Mouse (Mus musculus) limb, embryonic 14.5 days (tissue): ENCODE results near the gene Gon4l. TPM values are rescaled to one million over a fixed set of nuclear protein-coding genes. Genes with fewer than 3 reads are reported as not detected.
"Not testable (repeated sequence)": the region's sequence is repeated elsewhere in the genome, so short reads cannot be mapped to it uniquely, and the experiment has no call there.

ENCODE experiments used
- ATAC-seq: fragments of 200-750 bp; cut with Nextera tagmentation; 2 replicates; pipeline ENCODE4 v1.8.0; 2017; ENCODE audit warnings: low read depth, moderate number of reproducible peaks, moderate TSS enrichment; ENCODE audit not compliant: low FRiP score
- DNase-seq: peaks from one replicate; pipeline ENCODE4 v3.0.0-alpha.2; 2015; ENCODE audit warnings: low spot score
- H3K27ac ChIP-seq: fragments of 300-500 bp; sonication (generic); replicated peaks from 2 replicates; pipeline ENCODE4 v1.5.1; 2014; ENCODE audit warnings: low read depth, mild to moderate bottlenecking, low read length, moderate library complexity, mixed read lengths
- H3K27me3 ChIP-seq: fragments of 300-500 bp; sonication (generic); 2 replicates; pipeline ENCODE4 v1.6.1; 2014; ENCODE audit warnings: low read length, mixed read lengths; ENCODE audit not compliant: control insufficient read depth, insufficient read depth
- H3K36me3 ChIP-seq: fragments of 300-500 bp; sonication (generic); 2 replicates; pipeline ENCODE4 v1.6.1; 2014; ENCODE audit warnings: mild to moderate bottlenecking, low read length, moderate library complexity, mixed read lengths; ENCODE audit not compliant: control insufficient read depth, insufficient read depth
- H3K4me1 ChIP-seq: fragments of 300-500 bp; sonication (generic); 2 replicates; pipeline ENCODE4 v1.6.1; 2014; ENCODE audit warnings: antibody characterized with exemption, low read length, mixed read lengths; ENCODE audit not compliant: control insufficient read depth, insufficient read depth
- H3K4me2 ChIP-seq: fragments of 300-500 bp; sonication (generic); replicated peaks from 2 replicates; pipeline ENCODE4 v1.6.1; 2014; ENCODE audit warnings: low read depth, mild to moderate bottlenecking, low read length, moderate library complexity; ENCODE audit not compliant: severe bottlenecking
- H3K4me3 ChIP-seq: fragments of 300-500 bp; sonication (generic); replicated peaks from 2 replicates; pipeline ENCODE4 v1.5.1; 2014; ENCODE audit warnings: low read length
- H3K9ac ChIP-seq: fragments of 300-500 bp; sonication (generic); 2 replicates; pipeline ENCODE4 v1.6.1; 2014; ENCODE audit warnings: mild to moderate bottlenecking, low read depth, low read length, moderate library complexity; ENCODE audit not compliant: severe bottlenecking
- H3K9me3 ChIP-seq: fragments of 300-500 bp; sonication (generic); 2 replicates; pipeline ENCODE4 v1.6.1; 2016; ENCODE audit warnings: low read length; ENCODE audit not compliant: control insufficient read depth
- POLR2A ChIP-seq: fragments of 200-500 bp; IDR thresholded peaks from 2 replicates; pipeline ENCODE4 v1.8.0; 2012; ENCODE audit warnings: inconsistent platforms, mild to moderate bottlenecking, moderate library complexity, borderline replicate concordance; ENCODE audit not compliant: insufficient read depth, insufficient read length; ENCODE audit errors: extremely low read depth
- WGBS: fragments of 180-500 bp; shearing (Covaris S2); extraction: QIAGEN DNeasy Blood & Tissue Kit; methylation state at CpG from one replicate; pipeline ENCODE4 v1.1.7; 2014; 5-methylcytosine and 5-hydroxymethylcytosine counted together
- polyA plus RNA-seq, 2 experiments: library from polyadenylated mRNA; depleted of rRNA in 1 of 2; stranded (reverse) in 1 of 2; unstranded in 1 of 2; fragments of >200 nt; fragmentation: Nextera tagmentation in 1 of 2; extraction: Ambion mirVana in 1 of 2; gene quantifications; 2 replicates each; pipeline versions ENCODE4 v1.2.1 to v1.2.3; 2012 to 2014

Gene Gon4l
- polyA plus RNA-seq, 2 experiments: 14.2 to 29.9 TPM

GRCm38 (mm10) chr3:88825710-88826109, 9.3 kb upstream of the Gon4l start:
- no CpG with 5 or more reads among the region's 1 CpGs for WGBS
- no peak for ATAC-seq
- no peak overlapping the region for H3K27ac ChIP-seq

GRCm38 (mm10) chr3:88827231-88827630, 7.8 kb upstream of the Gon4l start:
- TF ChIP-seq POLR2A: no peak
- no peak overlapping the region for H3K9ac ChIP-seq
- H3K9me3 ChIP-seq: no peaks in the 10 kb centered on the region
- WGBS: 97% methylated on average over 9 of the region's 9 CpGs
- H3K4me2 ChIP-seq: no peak overlapping the region
- DNase-seq: no peak
- H3K27me3 ChIP-seq: no peaks in the 10 kb centered on the region
- no peak overlapping the region for H3K27ac ChIP-seq
- ATAC-seq: no peak
- H3K36me3 ChIP-seq: peaks cover 23% of the 10 kb centered on the region
- no peak overlapping the region for H3K4me3 ChIP-seq
- H3K4me1 ChIP-seq: no peaks in the 10 kb centered on the region

More at GRCm38 (mm10) chr3:88825710-88826109, 9.3 kb upstream of the Gon4l start:
- Histone ChIP-seq H3K4me1 (no peaks in the 10 kb centered on the region), H3K9ac (no peak overlapping the region), H3K4me3 (no peak overlapping the region), H3K36me3 (peaks cover 28% of the 10 kb centered on the region), H3K4me2 (no peak overlapping the region), H3K9me3 (no peaks in the 10 kb centered on the region), H3K27me3 (no peaks in the 10 kb centered on the region)
- no peak for TF ChIP-seq POLR2A
- no peak for DNase-seq

DNA sequence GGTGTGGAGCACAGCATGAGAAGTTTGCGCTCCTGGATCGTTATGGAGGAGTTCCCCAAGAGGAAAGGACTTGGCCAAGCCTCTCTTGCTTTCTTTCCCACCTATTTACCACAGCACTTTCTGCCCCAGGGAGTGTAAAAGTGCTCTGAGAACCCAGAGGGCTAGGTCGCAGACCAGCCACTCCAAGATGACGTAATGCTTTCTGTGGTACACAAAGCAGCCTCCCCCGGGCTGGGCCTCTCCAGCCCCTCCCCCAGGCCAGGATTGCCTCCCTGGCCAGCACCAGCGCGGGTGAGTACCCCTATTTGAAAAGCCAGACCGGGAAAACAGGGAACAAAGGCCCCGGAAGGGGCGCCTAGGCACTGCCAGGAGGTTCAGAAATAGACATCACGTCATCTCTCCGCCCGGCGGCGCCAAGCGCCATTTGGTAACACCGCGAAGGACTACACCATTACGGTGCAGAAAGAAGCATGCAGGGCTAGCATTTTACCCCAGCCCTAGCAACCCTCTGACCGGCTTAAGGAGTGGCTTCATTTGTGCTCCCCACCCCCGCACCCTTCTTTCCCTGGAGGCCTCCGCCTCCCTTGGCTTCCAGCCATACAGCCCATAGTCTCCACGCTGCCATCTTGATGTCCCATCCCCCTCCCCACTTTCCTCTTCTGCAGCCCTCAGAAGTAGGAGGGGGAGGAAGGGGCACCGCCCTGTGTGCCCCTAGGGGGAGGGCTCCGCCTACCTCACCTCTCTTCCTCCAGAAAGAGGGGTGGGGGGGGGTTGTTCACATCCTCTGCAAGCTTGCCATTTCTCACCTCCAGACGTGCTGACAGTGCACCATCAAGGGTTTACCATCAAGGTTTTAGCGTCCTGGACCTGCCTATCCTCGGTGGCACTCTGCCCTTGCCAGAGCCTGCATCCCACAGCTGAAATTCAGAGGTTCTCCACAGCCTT, 3.6 kb upstream of the Gon4l start:
- 8% methylated on average over 7 of the region's 28 CpGs for WGBS
- H3K27me3 ChIP-seq, H3K4me1 ChIP-seq, H3K9ac ChIP-seq, H3K9me3 ChIP-seq, H3K36me3 ChIP-seq: not testable (repeated sequence)
- DNase-seq (peak; percentile 15), ATAC-seq (peak; percentile 55)
- peak overlapping the region; percentile 74 for H3K27ac ChIP-seq
- H3K4me3 ChIP-seq: peak overlapping the region; percentile 22
- H3K4me2 ChIP-seq: peak overlapping the region; percentile 43

DNA sequence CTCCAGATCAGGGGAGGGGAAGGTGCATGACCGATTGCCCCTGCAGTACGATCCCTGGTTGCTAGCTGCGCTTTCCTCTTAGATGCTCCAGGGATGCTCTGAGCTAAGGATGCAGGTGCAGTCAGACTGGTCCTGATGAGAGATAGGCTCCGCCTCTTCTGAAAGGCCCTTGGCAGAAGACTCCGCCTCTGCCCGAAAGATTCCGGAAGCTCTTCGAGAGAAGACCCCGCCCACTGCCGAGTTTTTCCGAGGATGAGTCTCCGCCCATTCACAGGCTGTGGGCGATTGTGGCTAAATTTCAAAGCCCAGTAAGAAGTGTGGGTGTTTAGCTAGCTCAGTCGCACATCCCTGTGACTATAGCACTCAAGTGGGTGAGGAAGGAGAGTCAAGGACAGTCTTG, 2.6 kb upstream of the Gon4l start:
- H3K4me1 ChIP-seq, H3K27ac ChIP-seq, H3K9me3 ChIP-seq, H3K4me3 ChIP-seq, H3K36me3 ChIP-seq, H3K9ac ChIP-seq, H3K4me2 ChIP-seq, H3K27me3 ChIP-seq: not testable (repeated sequence)
- 3% methylated on average over 14 of the region's 14 CpGs for WGBS
- ATAC-seq (peak; percentile 36; the same call in 1 of the 2 replicates), DNase-seq (peak; percentile 67)

- Histone ChIP-seq H3K9me3 (no peaks in the 10 kb centered on the region), H3K4me2 (no peak overlapping the region), H3K27ac (no peak overlapping the region), H3K36me3 (peaks cover 50% of the 10 kb centered on the region), H3K27me3 (no peaks in the 10 kb centered on the region), H3K4me1 (no peaks in the 10 kb centered on the region), H3K4me3 (no peak overlapping the region), H3K9ac (no peak overlapping the region)
- ATAC-seq (no peak), DNase-seq (no peak)
- TF ChIP-seq POLR2A: no peak
- WGBS: 83% methylated on average over 4 of the region's 4 CpGs
These were observed 14.1 kb downstream of the Gon4l start for GRCm38 (mm10) chr3:88849172-88849571.
